Mouse (Mus musculus) heart, embryonic 11.5 days (tissue): ENCODE data around the gene Ogdhl. TPM values are rescaled to one million over a fixed set of nuclear protein-coding genes. Genes with fewer than 3 reads are reported as not detected.
"Not testable (repeated sequence)": the region's sequence is repeated elsewhere in the genome, so short reads cannot be mapped to it uniquely, and the experiment has no call there.

Experiments used
- ATAC-seq: fragments of 200-750 bp; cut with Nextera tagmentation; replicated peaks from 2 replicates; pipeline ENCODE4 v1.8.0; 2017; ENCODE audit warnings: moderate library complexity; ENCODE audit not compliant: insufficient number of reproducible peaks, low FRiP score, low TSS enrichment
- H3K27ac ChIP-seq: fragments of 300-500 bp; sonication (generic); 2 replicates; pipeline ENCODE4 v1.5.1; 2014; ENCODE audit warnings: mild to moderate bottlenecking, low read depth, low read length
- H3K27me3 ChIP-seq: fragments of 300-500 bp; sonication (generic); 2 replicates; pipeline ENCODE4 v1.6.1; 2014; ENCODE audit warnings: mild to moderate bottlenecking, low read length, mixed read lengths; ENCODE audit not compliant: control insufficient read depth, insufficient read depth
- H3K36me3 ChIP-seq: fragments of 300-500 bp; sonication (generic); 2 replicates; pipeline ENCODE4 v1.6.1; 2014; ENCODE audit warnings: mild to moderate bottlenecking, low read length, moderate library complexity, mixed read lengths; ENCODE audit not compliant: control insufficient read depth, insufficient read depth
- H3K4me1 ChIP-seq: fragments of 300-500 bp; sonication (generic); 2 replicates; pipeline ENCODE4 v1.6.1; 2014; ENCODE audit warnings: low read length; ENCODE audit not compliant: control insufficient read depth, insufficient read depth
- H3K4me2 ChIP-seq: fragments of 300-500 bp; sonication (generic); 2 replicates; pipeline ENCODE4 v1.6.1; 2014; ENCODE audit warnings: mild to moderate bottlenecking, moderate library complexity
- H3K4me3 ChIP-seq: fragments of 300-500 bp; sonication (generic); 2 replicates; pipeline ENCODE4 v1.5.1; 2014; ENCODE audit warnings: low read depth, low read length
- H3K9ac ChIP-seq: fragments of 300-500 bp; sonication (generic); 2 replicates; pipeline ENCODE4 v1.6.1; 2014; ENCODE audit warnings: mild to moderate bottlenecking, low read depth, low read length, moderate library complexity
- H3K9me3 ChIP-seq: fragments of 300-500 bp; sonication (generic); replicated peaks from 2 replicates; pipeline ENCODE4 v1.6.1; 2016; ENCODE audit warnings: low read length; ENCODE audit not compliant: control insufficient read depth
- WGBS: fragments of 180-500 bp; shearing (Covaris S2); extraction: QIAGEN DNeasy Blood & Tissue Kit; methylation state at CpG from one replicate; pipeline ENCODE4 v1.1.7; 2014; ENCODE audit not compliant: insufficient replicate concordance; 5-methylcytosine and 5-hydroxymethylcytosine counted together
- polyA plus RNA-seq: library from polyadenylated mRNA; unstranded; fragments of >200 nt; fragmentation: Nextera tagmentation; extraction: Ambion mirVana; gene quantifications from 2 replicates; pipeline ENCODE4 v1.2.1, GENCODE M21; 2014

Gene Ogdhl
- polyA plus RNA-seq, 1 experiment from 2014 or later = 15.2 TPM

GRCm38 (mm10) chr14:32351181-32351920 lies 29.5 kb downstream of the Ogdhl start:
- ATAC-seq, H3K27ac ChIP-seq, H3K36me3 ChIP-seq, H3K4me2 ChIP-seq, H3K9ac ChIP-seq, H3K9me3 ChIP-seq, H3K4me3 ChIP-seq, H3K4me1 ChIP-seq, H3K27me3 ChIP-seq: not testable (repeated sequence)
- WGBS = 32% methylated on average over 6 of the region's 6 CpGs

DNA sequence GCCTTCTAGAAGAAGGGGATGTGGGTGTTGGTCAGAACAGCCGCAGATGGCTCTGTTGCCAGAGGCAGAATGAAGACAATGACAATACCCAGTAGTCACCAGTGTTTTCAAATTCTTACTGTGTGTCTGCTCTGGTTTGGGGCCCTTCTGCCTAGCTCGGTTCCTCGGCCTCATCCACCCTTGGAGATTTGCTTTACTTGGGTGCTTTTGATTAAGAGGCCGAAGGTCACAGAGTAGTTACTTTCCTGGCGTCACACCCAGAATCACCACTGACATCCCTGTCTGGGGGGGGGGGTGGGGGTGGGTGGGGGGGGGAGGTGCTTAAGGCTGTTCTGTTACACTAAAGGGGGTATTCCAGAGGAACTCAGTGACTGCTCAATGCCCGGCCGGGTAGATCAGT lies 42.5 kb downstream of the Ogdhl start:
- Histone ChIP-seq H3K4me3 (no peak overlapping the region), H3K9ac (no peak overlapping the region), H3K4me1 (no peaks in the 10 kb centered on the region), H3K27me3 (no peaks in the 10 kb centered on the region), H3K4me2 (no peak overlapping the region), H3K27ac (no peak overlapping the region), H3K9me3 (no peaks in the 10 kb centered on the region; the same call in 1 of the 2 replicates), H3K36me3 (no peaks in the 10 kb centered on the region)
- 51% methylated on average over 7 of the region's 7 CpGs for WGBS
- no peak for ATAC-seq

DNA sequence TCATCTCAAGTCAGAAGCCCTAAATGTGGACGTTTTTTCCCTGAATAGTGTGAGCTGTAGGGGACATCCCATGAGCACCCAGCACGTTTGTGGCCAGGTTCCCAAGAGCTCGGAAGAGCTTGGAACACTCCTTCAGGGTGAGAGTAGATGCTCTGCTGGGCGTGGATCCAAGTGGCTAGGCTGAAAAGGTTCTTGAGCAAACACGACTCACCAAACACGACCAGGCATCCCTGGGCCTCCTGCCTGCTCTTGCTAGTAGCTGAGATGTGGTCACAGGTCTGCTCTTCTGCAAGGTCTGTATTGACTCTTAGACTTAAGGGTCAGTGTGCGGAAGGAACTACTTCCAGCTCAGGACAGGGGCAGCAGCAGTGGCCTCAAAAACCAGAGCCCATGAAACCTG lies 47.9 kb downstream of the Ogdhl start:
- no peak overlapping the region for H3K27ac ChIP-seq
- no peak overlapping the region for H3K9ac ChIP-seq
- H3K27me3 ChIP-seq = no peaks in the 10 kb centered on the region
- no peak for ATAC-seq
- H3K4me3 ChIP-seq = no peak overlapping the region
- H3K9me3 ChIP-seq = no peaks in the 10 kb centered on the region
- no peaks in the 10 kb centered on the region for H3K36me3 ChIP-seq
- no peaks in the 10 kb centered on the region for H3K4me1 ChIP-seq
- no peak overlapping the region for H3K4me2 ChIP-seq
- WGBS = 70% methylated on average over 7 of the region's 7 CpGs

DNA sequence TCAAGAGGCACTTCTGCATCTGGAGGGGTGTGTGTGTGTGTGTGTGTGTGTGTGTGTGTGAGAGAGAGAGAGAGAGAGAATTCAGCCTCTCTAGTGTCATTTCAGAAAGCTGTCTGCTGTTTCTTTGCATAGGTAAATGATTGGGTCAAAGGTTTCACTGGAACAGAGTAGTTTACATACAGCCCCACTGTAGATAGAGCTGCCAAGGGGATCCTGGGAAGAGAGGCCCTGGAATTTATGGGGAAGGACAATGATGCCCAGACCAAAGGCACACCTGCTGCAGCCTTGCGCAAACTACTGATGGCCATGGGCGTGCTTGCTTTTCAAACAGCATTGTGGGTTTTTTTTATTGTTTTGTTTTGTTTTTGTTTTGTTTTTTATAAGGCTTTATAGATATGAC lies 50.7 kb downstream of the Ogdhl start:
- no peak for ATAC-seq
- Histone ChIP-seq H3K4me2 (no peak overlapping the region), H3K4me1 (no peaks in the 10 kb centered on the region), H3K9ac (no peak overlapping the region), H3K4me3 (no peak overlapping the region), H3K27me3 (no peaks in the 10 kb centered on the region), H3K9me3 (no peaks in the 10 kb centered on the region), H3K27ac (no peak overlapping the region), H3K36me3 (no peaks in the 10 kb centered on the region)
- WGBS = 82% methylated on average over 2 of the region's 2 CpGs

DNA sequence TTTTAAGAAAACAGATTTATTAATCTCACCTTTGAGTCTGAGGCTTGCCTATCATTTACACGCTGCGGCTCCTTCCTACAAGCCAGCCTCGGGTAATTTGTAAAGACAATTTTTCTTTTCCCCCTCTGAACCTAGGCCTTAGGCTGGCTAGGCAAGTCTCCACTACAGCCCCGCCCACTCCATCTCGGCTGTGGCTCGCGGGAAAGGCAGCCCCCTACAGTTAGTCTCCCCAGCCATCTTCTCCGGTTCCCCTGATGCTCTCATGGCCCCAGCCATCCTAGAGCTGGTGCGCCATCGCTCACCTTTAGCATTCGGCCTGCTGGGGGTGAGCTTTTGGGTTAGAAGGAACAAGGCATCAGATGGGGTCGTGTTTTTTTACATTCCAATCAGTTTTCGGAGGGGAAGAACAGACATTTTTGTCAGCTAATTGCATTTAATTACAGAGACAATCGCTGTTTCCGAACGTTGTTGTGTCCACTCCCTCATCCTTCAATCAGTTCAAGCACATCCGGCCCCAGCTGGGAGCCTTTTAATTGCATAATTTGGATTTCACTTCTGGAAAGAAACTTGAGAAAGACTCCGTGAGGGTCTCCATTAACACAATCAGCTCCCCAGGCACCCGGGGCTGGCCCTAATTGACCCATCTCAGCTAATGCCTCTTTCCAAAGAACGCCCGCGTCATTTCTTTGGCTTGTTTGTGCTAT lies 57.7 kb downstream of the Ogdhl start:
- no peaks in the 10 kb centered on the region for H3K36me3 ChIP-seq
- 15% methylated on average over 22 of the region's 22 CpGs for WGBS
- H3K9me3 ChIP-seq = no peaks in the 10 kb centered on the region
- no peak overlapping the region for H3K9ac ChIP-seq
- no peak overlapping the region for H3K4me2 ChIP-seq
- no peak overlapping the region for H3K27ac ChIP-seq
- H3K4me3 ChIP-seq = no peak overlapping the region
- H3K4me1 ChIP-seq = peaks cover 9% of the 10 kb centered on the region; the same call in 1 of the 2 replicates
- H3K27me3 ChIP-seq = peaks cover 23% of the 10 kb centered on the region
- no peak for ATAC-seq

- H3K27me3 ChIP-seq = peaks cover 23% of the 10 kb centered on the region
Measured at GRCm38 (mm10) chr14:32380099-32380480, 58.3 kb downstream of the Ogdhl start.

DNA sequence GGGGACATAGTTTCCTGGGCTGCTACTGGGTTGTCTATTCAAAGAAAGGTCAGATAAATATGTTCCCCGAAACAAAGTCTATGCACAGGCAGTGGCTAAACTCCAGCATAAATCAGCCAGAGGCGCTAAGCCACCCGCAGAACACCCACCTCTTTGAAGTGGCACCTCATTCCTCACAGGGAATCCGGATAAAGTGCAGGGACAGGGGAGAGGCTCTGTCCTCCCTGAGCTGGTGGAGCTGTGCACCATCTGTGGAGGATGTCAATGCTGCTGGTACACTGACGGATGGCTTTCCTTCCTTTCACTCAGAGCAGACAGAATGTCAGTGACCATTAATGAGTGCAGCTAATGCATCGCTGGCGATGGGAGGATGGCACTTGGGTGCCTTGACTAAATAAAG lies 59.2 kb downstream of the Ogdhl start:
- H3K4me2 ChIP-seq = no peak overlapping the region; the same call in 1 of the 2 replicates
- H3K27ac ChIP-seq = no peak overlapping the region
- H3K9me3 ChIP-seq = no peaks in the 10 kb centered on the region
- peaks cover 28% of the 10 kb centered on the region for H3K27me3 ChIP-seq
- no peak overlapping the region for H3K9ac ChIP-seq
- no peaks in the 10 kb centered on the region for H3K36me3 ChIP-seq
- peaks cover 9% of the 10 kb centered on the region; the same call in 1 of the 2 replicates for H3K4me1 ChIP-seq
- ATAC-seq = no peak
- H3K4me3 ChIP-seq = no peak overlapping the region
- WGBS = 18% methylated on average over 7 of the region's 7 CpGs

More at GRCm38 (mm10) chr14:32380099-32380480, 58.3 kb downstream of the Ogdhl start:
- WGBS = 31% methylated on average over 3 of the region's 3 CpGs
- Histone ChIP-seq H3K9ac (no peak overlapping the region), H3K4me3 (no peak overlapping the region), H3K9me3 (no peaks in the 10 kb centered on the region), H3K27ac (no peak overlapping the region), H3K36me3 (no peaks in the 10 kb centered on the region), H3K4me2 (no peak overlapping the region), H3K4me1 (peaks cover 9% of the 10 kb centered on the region; the same call in 1 of the 2 replicates)
- no peak for ATAC-seq

- Histone ChIP-seq H3K9me3 (no peaks in the 10 kb centered on the region), H3K9ac (no peak overlapping the region), H3K36me3 (no peaks in the 10 kb centered on the region), H3K4me3 (no peak overlapping the region), H3K27ac (no peak overlapping the region), H3K4me2 (no peak overlapping the region), H3K27me3 (peaks cover 28% of the 10 kb centered on the region), H3K4me1 (peaks cover 9% of the 10 kb centered on the region; the same call in 1 of the 2 replicates)
- ATAC-seq = no peak
- 34% methylated on average over 15 of the region's 15 CpGs for WGBS
Measured at GRCm38 (mm10) chr14:32381619-32382018, 59.8 kb downstream of the Ogdhl start.
